ENCODE assay signal across 14 mouse cellular contexts in genomic region chr3:125260909-125261308, GRCm38 (mm10).
"Had no signal": no experiment of that assay in that cellular context is flagged by ENCODE, and none has a peak within 500 bp of the region (broad histone marks: within the 10 kb centered on the region; RNA-seq: fewer than 3 reads in every experiment).

No protein-coding gene starts in this region.

- DNase-seq: kidney, adult 2 months; kidney, postnatal 25 days; layer of hippocampus, adult 9-11 months; liver, embryonic 13.5 days; lung, adult 2 months; lung, postnatal 14 days; lung, postnatal 4 days; thymus, adult 18-20 months; thymus, postnatal 36 days had no signal

- H3K4me2 ChIP-seq: liver, embryonic 13.5 days; midbrain, embryonic 12.5 days had no signal

- H3K9ac ChIP-seq: liver, embryonic 13.5 days; midbrain, embryonic 12.5 days had no signal

- H3K4me3 ChIP-seq: layer of hippocampus, adult 2 months; left cerebral cortex, adult 2 months; liver, embryonic 13.5 days; midbrain, embryonic 12.5 days had no signal

- ATAC-seq: intestine, postnatal 0 days had no signal

- H3K27ac ChIP-seq: kidney, postnatal 0 days; layer of hippocampus, adult 2 months; left cerebral cortex, adult 2 months; liver, embryonic 13.5 days; midbrain, embryonic 12.5 days had no signal

- H3K4me1 ChIP-seq: liver, embryonic 13.5 days; midbrain, embryonic 12.5 days had no signal

- H3K27me3 ChIP-seq: liver, embryonic 13.5 days; midbrain, embryonic 12.5 days had no signal

- H3K9me3 ChIP-seq: liver, embryonic 13.5 days; midbrain, embryonic 12.5 days had no signal

- H3K36me3 ChIP-seq: liver, embryonic 13.5 days; midbrain, embryonic 12.5 days had no signal
